Mouse (Mus musculus): ENCODE measurements around the gene Gtf3a.

DNA sequence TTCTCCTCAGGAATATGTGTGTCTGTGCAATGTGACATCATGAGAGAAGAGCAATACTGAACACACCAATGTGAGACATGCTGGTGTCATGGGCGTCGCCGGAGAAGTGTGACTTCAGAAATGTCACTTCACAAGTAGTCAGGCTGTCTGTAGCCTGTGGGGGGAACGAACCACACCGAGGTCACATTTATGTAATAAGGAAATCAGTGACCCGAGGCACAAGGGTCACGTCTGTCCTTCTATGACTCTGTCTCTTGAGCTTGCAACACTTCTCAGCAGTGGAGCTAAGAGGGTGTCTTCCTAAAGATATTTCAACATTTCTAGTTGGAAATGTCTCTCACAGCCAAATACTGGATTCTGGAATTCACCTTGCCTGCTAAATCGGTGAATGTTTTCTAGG is 27.2 kb upstream of the Gtf3a start:
- TF ChIP-seq CTCF (IDR thresholded peaks at IDR 0.05; ENCODE audit: low read depth, low read length) (no peak), POLR2A (IDR thresholded peaks at IDR 0.05; ENCODE audit: borderline replicate concordance, low read depth, low read length) (no peak)

Measured in bone marrow macrophage, adult 2 months (primary cell).